Mouse (Mus musculus) mesoderm, embryonic 11.5 days (tissue): Measurements from ENCODE around the gene Tmx2.
A peak's percentile ranks its signal among the peaks of the same experiment; 100 is the strongest.
"Not testable (repeated sequence)": the region's sequence is repeated elsewhere in the genome, so short reads cannot be mapped to it uniquely, and the experiment has no call there.

Source experiments
- DNase-seq: peaks from one replicate; pipeline ENCODE4 v3.0.0-alpha.2; 2012; ENCODE audit warnings: low read depth, low spot score

Gene Tmx2

GRCm38 (mm10) chr2:84679016-84679415, at the start of gene Tmx2:
Gene Tmx2, minus strand, starts transcription at chr2:84679140.
- DNase-seq = no peak

- not testable (repeated sequence) for DNase-seq
Observed at GRCm38 (mm10) chr2:84728191-84728590, 49.3 kb upstream of the Tmx2 start.

- peak; percentile 98 for DNase-seq
Observed at GRCm38 (mm10) chr2:84727172-84727858, 48.4 kb upstream of the Tmx2 start, which contains the start of gene Clp1. Gene Clp1, minus strand, starts transcription at chr2:84727350.

- DNase-seq = no peak
Observed at GRCm38 (mm10) chr2:84726716-84727115, 47.8 kb upstream of the Tmx2 start.

GRCm38 (mm10) chr2:84725770-84726169, 46.8 kb upstream of the Tmx2 start:
- no peak for DNase-seq

- no peak for DNase-seq
Observed at GRCm38 (mm10) chr2:84723856-84724255, 44.9 kb upstream of the Tmx2 start.

- DNase-seq = no peak
Observed at GRCm38 (mm10) chr2:84721182-84721581, 42.2 kb upstream of the Tmx2 start.

- DNase-seq = no peak
Observed at GRCm38 (mm10) chr2:84720718-84721117, 41.8 kb upstream of the Tmx2 start.

- no peak for DNase-seq
Observed at GRCm38 (mm10) chr2:84717357-84717756, 38.4 kb upstream of the Tmx2 start.

- DNase-seq = no peak
Observed at GRCm38 (mm10) chr2:84716423-84717355, 37.7 kb upstream of the Tmx2 start.

- DNase-seq = peak; percentile 95
Observed at GRCm38 (mm10) chr2:84715562-84716361, 36.8 kb upstream of the Tmx2 start.

- DNase-seq = peak; percentile 99
Observed at GRCm38 (mm10) chr2:84714811-84715561, 36.0 kb upstream of the Tmx2 start, which contains the start of gene Zdhhc5. Gene Zdhhc5, minus strand, starts transcription at chr2:84715180.

- no peak for DNase-seq
Observed at GRCm38 (mm10) chr2:84714422-84714810, 35.5 kb upstream of the Tmx2 start.

- DNase-seq = no peak
Observed at GRCm38 (mm10) chr2:84711898-84712297, 33.0 kb upstream of the Tmx2 start.

- no peak for DNase-seq
Observed at GRCm38 (mm10) chr2:84707523-84707922, 28.6 kb upstream of the Tmx2 start.

- no peak for DNase-seq
Observed at GRCm38 (mm10) chr2:84705295-84705694, 26.4 kb upstream of the Tmx2 start.

- DNase-seq = no peak
Observed at GRCm38 (mm10) chr2:84704329-84704728, 25.4 kb upstream of the Tmx2 start.

GRCm38 (mm10) chr2:84703497-84703896, 24.6 kb upstream of the Tmx2 start:
- DNase-seq = no peak

- DNase-seq = no peak
Observed at GRCm38 (mm10) chr2:84695007-84695695, 16.2 kb upstream of the Tmx2 start.

- DNase-seq = no peak
Observed at GRCm38 (mm10) chr2:84690050-84690449, 11.1 kb upstream of the Tmx2 start.
